Mouse (Mus musculus) embryonic facial prominence, embryonic 15.5 days (tissue): Measurements from ENCODE around the gene Umad1. TPM values are rescaled to one million over a fixed set of nuclear protein-coding genes. Genes with fewer than 3 reads are reported as not detected.

ENCODE experiments used
- ATAC-seq: fragments of 200-750 bp; cut with Nextera tagmentation; 2 replicates; pipeline ENCODE4 v1.8.0; 2017; ENCODE audit warnings: low read depth, moderate TSS enrichment; ENCODE audit not compliant: insufficient number of reproducible peaks, low FRiP score, low TSS enrichment
- H3K27ac ChIP-seq: fragments of 300-500 bp; sonication (generic); replicated peaks from 2 replicates; pipeline ENCODE4 v1.5.1; 2015; ENCODE audit warnings: mild to moderate bottlenecking, inconsistent platforms
- H3K27me3 ChIP-seq: fragments of 300-500 bp; sonication (generic); 2 replicates; pipeline ENCODE4 v1.6.1; 2015; ENCODE audit warnings: inconsistent platforms
- H3K36me3 ChIP-seq: fragments of 300-500 bp; sonication (generic); 2 replicates; pipeline ENCODE4 v1.6.1; 2015; ENCODE audit warnings: mild to moderate bottlenecking, inconsistent platforms
- H3K4me1 ChIP-seq: fragments of 300-500 bp; sonication (generic); 2 replicates; pipeline ENCODE4 v1.6.1; 2015; ENCODE audit warnings: inconsistent platforms
- H3K4me2 ChIP-seq: fragments of 300-500 bp; sonication (generic); replicated peaks from 2 replicates; pipeline ENCODE4 v1.6.1; 2015; ENCODE audit warnings: mild to moderate bottlenecking, inconsistent platforms
- H3K4me3 ChIP-seq: fragments of 300-500 bp; sonication (generic); replicated peaks from 2 replicates; pipeline ENCODE4 v1.5.1; 2015; ENCODE audit warnings: mild to moderate bottlenecking, inconsistent platforms
- H3K9ac ChIP-seq: fragments of 300-500 bp; sonication (generic); 2 replicates; pipeline ENCODE4 v1.6.1; 2015; ENCODE audit warnings: inconsistent platforms
- H3K9me3 ChIP-seq: fragments of 300-500 bp; sonication (generic); replicated peaks from 2 replicates; pipeline ENCODE4 v1.6.1; 2016; ENCODE audit warnings: inconsistent platforms
- WGBS: fragments of 180-500 bp; shearing (Covaris S2); methylation state at CpG from one replicate; pipeline ENCODE4 v1.1.7; 2015; 5-methylcytosine and 5-hydroxymethylcytosine counted together
- polyA plus RNA-seq: library from polyadenylated mRNA; unstranded; fragments of >200 nt; fragmentation: Nextera tagmentation; extraction: Ambion mirVana; gene quantifications from 2 replicates; pipeline ENCODE4 v1.2.1, GENCODE M21; 2015

Gene Umad1
- 18.2 and 19.0 TPM in 2 replicates for polyA plus RNA-seq

- peak within 1 kb of the TSS; percentile 88 for H3K4me2 ChIP-seq
- peak within 1 kb of the TSS; percentile 86 for H3K27ac ChIP-seq
- WGBS, result under 1% methylated on average over 64 of the region's 64 CpGs
- H3K9ac ChIP-seq, result peak within 1 kb of the TSS; percentile 63
- no peaks in the 10 kb centered on the region for H3K27me3 ChIP-seq
- no peaks in the 10 kb centered on the region for H3K9me3 ChIP-seq
- peak; percentile 100 for ATAC-seq
- no peaks in the 10 kb centered on the region for H3K36me3 ChIP-seq
- peaks cover 13% of the 10 kb centered on the region for H3K4me1 ChIP-seq
- peak within 1 kb of the TSS; percentile 65 for H3K4me3 ChIP-seq
These were observed at the start of gene Umad1, which contains the start of the genes Rpa3 and Gm45062 for GRCm38 (mm10) chr6:8259004-8259666. TSS of gene Umad1 (plus strand) at chr6:8259288. TSS of gene Rpa3 (minus strand) at chr6:8259173. TSS of gene Gm45062 (plus strand) at chr6:8259450.

DNA sequence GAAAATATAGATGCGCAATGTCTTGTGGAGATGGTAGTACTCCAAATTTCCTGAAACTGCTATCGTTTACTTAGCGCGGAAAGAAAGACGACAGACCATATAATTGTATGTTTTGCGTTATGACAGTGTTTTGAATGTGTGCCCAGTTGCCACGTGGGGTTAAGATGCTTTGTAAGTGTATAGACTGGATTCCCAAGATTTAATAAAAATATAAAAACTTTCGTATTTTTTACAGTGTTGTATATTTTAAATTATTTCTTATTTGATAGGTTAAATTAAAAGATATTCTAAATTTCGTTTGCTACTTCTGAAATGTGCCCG is 49.3 kb upstream of the Umad1 start:
- H3K36me3 ChIP-seq, result peaks cover 2% of the 10 kb centered on the region
- whole genome bisulfite sequencing, result 8% methylated on average over 10 of the region's 10 CpGs
- H3K9me3 ChIP-seq, result no peaks in the 10 kb centered on the region
- H3K27ac ChIP-seq, result peak overlapping the region; percentile 92
- no peak for ATAC-seq
- H3K4me3 ChIP-seq, result peak overlapping the region; percentile 79
- peaks cover 8% of the 10 kb centered on the region for H3K4me1 ChIP-seq
- peak overlapping the region; percentile 68 for H3K9ac ChIP-seq
- H3K27me3 ChIP-seq, result no peaks in the 10 kb centered on the region
- peak overlapping the region; percentile 39 for H3K4me2 ChIP-seq

GRCm38 (mm10) chr6:8210661-8211060 is 48.4 kb upstream of the Umad1 start:
- 90% methylated on average over 3 of the region's 3 CpGs for WGBS
- H3K4me3 ChIP-seq, result no peak overlapping the region

DNA sequence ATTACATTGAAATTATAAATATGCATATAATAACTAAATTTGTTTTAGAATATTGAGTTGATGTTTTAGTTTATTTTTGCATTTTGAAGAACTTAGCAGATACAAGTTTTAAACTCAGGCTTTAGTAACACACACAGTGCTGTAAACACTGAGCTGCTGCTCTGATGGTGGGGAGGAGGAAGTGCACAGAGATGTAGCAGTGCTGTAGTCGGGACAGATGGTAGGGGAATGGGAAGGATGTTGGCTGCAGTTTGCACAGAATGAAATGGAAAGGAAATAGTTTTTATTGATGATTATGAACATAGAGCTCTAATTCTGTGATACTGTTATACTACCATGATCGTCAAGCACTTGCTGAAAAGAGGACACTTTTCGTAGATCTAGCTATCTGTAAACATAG is 32.1 kb upstream of the Umad1 start:
- ATAC-seq, result no peak
- Histone ChIP-seq H3K9ac (no peak overlapping the region), H3K4me1 (no peaks in the 10 kb centered on the region), H3K4me2 (no peak overlapping the region), H3K4me3 (no peak overlapping the region), H3K27me3 (no peaks in the 10 kb centered on the region), H3K9me3 (no peaks in the 10 kb centered on the region), H3K36me3 (peaks cover 14% of the 10 kb centered on the region), H3K27ac (no peak overlapping the region)
- 80% methylated on average over 3 of the region's 3 CpGs for WGBS

More at GRCm38 (mm10) chr6:8210661-8211060, 48.4 kb upstream of the Umad1 start:
- H3K9ac ChIP-seq, result no peak overlapping the region
- no peak for ATAC-seq
- H3K36me3 ChIP-seq, result peaks cover 10% of the 10 kb centered on the region
- no peaks in the 10 kb centered on the region for H3K27me3 ChIP-seq
- peaks cover 8% of the 10 kb centered on the region for H3K4me1 ChIP-seq
- H3K9me3 ChIP-seq, result no peaks in the 10 kb centered on the region
- H3K27ac ChIP-seq, result no peak overlapping the region
- 0 out of 2 replicates have a peak overlapping the region, but pooled peaks have one; percentile 39 for H3K4me2 ChIP-seq

DNA sequence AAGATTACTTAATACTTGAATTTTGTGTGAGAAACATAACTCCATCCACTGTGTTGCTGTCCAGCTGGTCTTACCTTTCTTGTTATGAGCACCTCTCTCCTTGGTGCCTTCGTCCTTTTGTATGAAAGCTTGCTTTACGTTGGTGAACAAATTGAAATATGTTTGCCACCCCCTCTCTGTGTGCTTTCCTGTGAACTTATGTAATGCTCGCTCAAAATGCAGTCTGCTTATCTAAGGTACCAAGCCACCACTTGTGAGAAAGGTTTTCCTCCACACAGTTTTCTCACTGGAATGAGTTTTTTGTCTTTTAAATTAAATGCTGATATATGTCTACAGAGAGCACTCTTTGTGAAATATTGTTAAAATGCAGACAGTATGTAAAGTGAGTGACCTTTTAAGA is 30.5 kb upstream of the Umad1 start:
- no peak for ATAC-seq
- H3K4me1 ChIP-seq, result no peaks in the 10 kb centered on the region
- no peak overlapping the region for H3K9ac ChIP-seq
- H3K27me3 ChIP-seq, result no peaks in the 10 kb centered on the region
- H3K27ac ChIP-seq, result no peak overlapping the region
- no peak overlapping the region for H3K4me2 ChIP-seq
- H3K36me3 ChIP-seq, result peaks cover 24% of the 10 kb centered on the region
- no peaks in the 10 kb centered on the region for H3K9me3 ChIP-seq
- H3K4me3 ChIP-seq, result no peak overlapping the region
- WGBS, result 88% methylated on average over 3 of the region's 3 CpGs

- Histone ChIP-seq H3K4me1 (peaks cover 13% of the 10 kb centered on the region), H3K27ac (peak overlapping the region; percentile 81; the same call in 1 of the 2 replicates), H3K4me3 (peak overlapping the region; percentile 65), H3K9me3 (no peaks in the 10 kb centered on the region), H3K36me3 (no peaks in the 10 kb centered on the region), H3K4me2 (peak overlapping the region; percentile 66), H3K9ac (peak overlapping the region; percentile 63), H3K27me3 (no peaks in the 10 kb centered on the region)
- 6% methylated on average over 6 of the region's 6 CpGs for WGBS
- ATAC-seq, result no peak
These were observed 772 bp upstream of the Umad1 start for GRCm38 (mm10) chr6:8258316-8258715.

GRCm38 (mm10) chr6:8259667-8260044 is 568 bp downstream of the Umad1 start:
- H3K9me3 ChIP-seq, result no peaks in the 10 kb centered on the region
- no peak for ATAC-seq
- peaks cover 13% of the 10 kb centered on the region for H3K4me1 ChIP-seq
- no peaks in the 10 kb centered on the region for H3K36me3 ChIP-seq
- peak overlapping the region; percentile 37 for H3K9ac ChIP-seq
- peak overlapping the region; percentile 65 for H3K4me3 ChIP-seq
- under 1% methylated on average over 8 of the region's 8 CpGs for WGBS
- peak overlapping the region; percentile 88 for H3K4me2 ChIP-seq
- peak overlapping the region; percentile 86; the same call in 1 of the 2 replicates for H3K27ac ChIP-seq
- H3K27me3 ChIP-seq, result no peaks in the 10 kb centered on the region

GRCm38 (mm10) chr6:8271047-8271446 is 12.0 kb downstream of the Umad1 start:
- no peak for ATAC-seq
- H3K36me3 ChIP-seq, result peaks cover 5% of the 10 kb centered on the region; the same call in 1 of the 2 replicates

GRCm38 (mm10) chr6:8274387-8275054 is 15.4 kb downstream of the Umad1 start:
- H3K4me2 ChIP-seq, result no peak overlapping the region
- H3K27ac ChIP-seq, result no peak overlapping the region
- no peak overlapping the region for H3K4me3 ChIP-seq
- WGBS, result 30% methylated on average over 6 of the region's 6 CpGs
- H3K27me3 ChIP-seq, result no peaks in the 10 kb centered on the region
- H3K9me3 ChIP-seq, result no peaks in the 10 kb centered on the region
- no peak overlapping the region for H3K9ac ChIP-seq
- ATAC-seq, result no peak
- peaks cover 5% of the 10 kb centered on the region; the same call in 1 of the 2 replicates for H3K36me3 ChIP-seq
- no peaks in the 10 kb centered on the region for H3K4me1 ChIP-seq

More at GRCm38 (mm10) chr6:8271047-8271446, 12.0 kb downstream of the Umad1 start:
- 82% methylated on average over 3 of the region's 3 CpGs for WGBS
- no peaks in the 10 kb centered on the region for H3K27me3 ChIP-seq
- no peak overlapping the region for H3K9ac ChIP-seq
- H3K4me2 ChIP-seq, result no peak overlapping the region
- H3K9me3 ChIP-seq, result no peaks in the 10 kb centered on the region
- no peak overlapping the region for H3K27ac ChIP-seq
- no peaks in the 10 kb centered on the region for H3K4me1 ChIP-seq
- no peak overlapping the region for H3K4me3 ChIP-seq

- H3K9me3 ChIP-seq, result no peaks in the 10 kb centered on the region
- no peak overlapping the region for H3K4me3 ChIP-seq
- no peak overlapping the region for H3K9ac ChIP-seq
- ATAC-seq, result no peak; the same call in 1 of the 2 replicates
- 6% methylated on average over 1 of the region's 1 CpGs for whole genome bisulfite sequencing
- H3K27me3 ChIP-seq, result no peaks in the 10 kb centered on the region
- H3K27ac ChIP-seq, result no peak overlapping the region
- H3K36me3 ChIP-seq, result peaks cover 5% of the 10 kb centered on the region; the same call in 1 of the 2 replicates
- H3K4me2 ChIP-seq, result no peak overlapping the region
- H3K4me1 ChIP-seq, result no peaks in the 10 kb centered on the region
These were observed 16.0 kb downstream of the Umad1 start for GRCm38 (mm10) chr6:8275098-8275497.

GRCm38 (mm10) chr6:8276431-8276830 is 17.3 kb downstream of the Umad1 start:
- no peak for ATAC-seq

More at GRCm38 (mm10) chr6:8276431-8276830, 17.3 kb downstream of the Umad1 start:
- H3K27ac ChIP-seq, result no peak overlapping the region
- no peaks in the 10 kb centered on the region for H3K4me1 ChIP-seq
- H3K4me2 ChIP-seq, result no peak overlapping the region
- 73% methylated on average over 4 of the region's 4 CpGs for WGBS
- H3K9ac ChIP-seq, result no peak overlapping the region
- H3K9me3 ChIP-seq, result no peaks in the 10 kb centered on the region
- H3K36me3 ChIP-seq, result peaks cover 5% of the 10 kb centered on the region; the same call in 1 of the 2 replicates
- H3K4me3 ChIP-seq, result no peak overlapping the region
- no peaks in the 10 kb centered on the region for H3K27me3 ChIP-seq
